Mouse (Mus musculus): ENCODE results near the gene Man1c1. TPM values are rescaled to one million over a fixed set of nuclear protein-coding genes. Genes with fewer than 3 reads are reported as not detected.

The Man1c1 gene
- polyA plus RNA-seq, 1 experiment from 2014 or later = 3.8 TPM

DNA sequence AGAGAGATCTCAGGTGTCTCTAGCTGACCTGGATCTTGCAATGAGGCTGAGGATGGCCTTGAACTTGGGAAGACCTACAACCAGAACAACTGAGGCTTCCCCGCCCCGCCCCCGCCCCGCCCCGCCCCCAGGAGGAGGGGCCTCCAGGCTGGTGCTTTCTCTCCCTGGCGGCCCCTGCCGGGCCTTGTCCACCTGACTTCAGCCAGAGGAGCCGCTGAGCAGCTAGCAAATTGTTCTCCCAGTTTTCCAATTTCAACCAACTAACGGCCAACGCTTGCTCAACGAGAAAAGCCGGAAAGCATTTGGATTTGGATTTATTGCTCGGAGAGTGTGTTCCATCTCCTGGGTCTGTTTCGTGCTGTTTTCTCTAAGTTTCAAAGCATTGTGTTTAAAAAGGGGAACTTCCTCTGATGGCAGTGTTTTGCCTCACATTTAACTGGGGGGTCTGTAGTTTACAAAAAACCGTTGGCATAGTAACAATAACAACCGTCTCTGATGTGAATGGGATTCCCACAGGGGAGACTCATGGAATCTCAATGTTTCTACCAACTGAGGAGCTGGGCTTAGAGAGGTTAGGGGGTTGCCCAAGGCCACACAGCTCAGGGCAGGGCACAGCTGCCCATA is 146.4 kb downstream of the Man1c1 start:
- Histone ChIP-seq H3K4me2 (no peak overlapping the region), H3K4me1 (peaks cover 11% of the 10 kb centered on the region), H3K4me3 (no peak overlapping the region), H3K36me3 (replicated peaks) (no peaks in the 10 kb centered on the region), H3K9ac (no peak overlapping the region), H3K27me3 (replicated peaks) (no peaks in the 10 kb centered on the region), H3K27ac (0 out of 2 replicates have a peak overlapping the region, but pooled peaks have one; percentile 8), H3K9me3 (no peaks in the 10 kb centered on the region)
- ATAC-seq (replicated peaks) = no peak
- WGBS = 11% methylated on average over 16 of the region's 16 CpGs

DNA sequence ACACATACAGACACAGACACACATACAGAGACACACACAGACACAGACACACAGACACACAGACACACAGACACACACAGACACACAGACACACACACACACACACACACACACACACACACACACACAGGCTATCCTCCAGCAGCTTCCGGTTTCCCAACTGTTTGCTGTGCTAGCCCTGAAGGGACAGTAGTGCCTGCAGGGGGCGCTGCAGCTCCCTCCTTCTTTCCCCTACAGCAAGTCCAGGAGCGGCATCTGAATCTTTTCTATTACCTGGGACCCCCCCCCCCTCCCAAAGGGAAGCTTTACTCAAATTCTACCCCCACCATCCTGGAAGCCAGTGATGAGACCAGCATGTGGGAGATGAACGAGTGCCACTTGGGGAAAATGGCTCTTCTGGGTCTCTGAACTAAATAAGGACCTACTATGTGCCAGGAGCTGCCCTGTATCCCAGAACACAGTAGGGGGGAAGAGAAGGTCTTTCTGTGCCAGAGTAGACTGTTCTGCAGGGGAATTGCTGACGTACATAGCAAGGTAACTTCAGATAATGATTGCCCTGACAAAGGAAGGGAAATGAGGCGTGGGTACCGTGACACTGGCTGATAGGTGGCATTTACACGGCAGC is 148.0 kb downstream of the Man1c1 start:
- Histone ChIP-seq H3K4me2 (no peak overlapping the region), H3K27ac (no peak overlapping the region), H3K4me3 (no peak overlapping the region), H3K9ac (no peak overlapping the region), H3K36me3 (replicated peaks) (no peaks in the 10 kb centered on the region), H3K9me3 (no peaks in the 10 kb centered on the region), H3K27me3 (replicated peaks) (no peaks in the 10 kb centered on the region), H3K4me1 (peaks cover 21% of the 10 kb centered on the region)
- WGBS = 53% methylated on average over 8 of the region's 8 CpGs
- no peak for ATAC-seq (replicated peaks)

DNA sequence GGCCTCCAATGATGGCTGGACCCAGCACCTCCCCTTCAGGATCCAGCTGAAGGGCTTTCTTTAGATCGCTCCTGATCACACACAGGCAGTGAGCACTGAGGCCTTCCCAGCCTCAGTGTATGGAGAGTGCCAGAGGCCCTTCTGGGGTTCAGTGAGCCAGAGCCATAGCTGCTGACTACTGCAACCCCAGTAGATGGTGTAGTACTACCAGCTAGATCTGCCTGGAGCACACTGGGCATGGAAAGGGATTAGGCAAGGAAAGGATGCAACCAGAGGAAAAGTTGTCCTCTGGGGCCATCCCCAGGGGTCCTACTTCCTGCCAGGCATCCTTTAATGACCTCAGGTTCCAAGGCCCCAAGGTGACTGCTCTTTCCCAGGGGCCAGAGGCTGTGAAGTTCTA is 150.5 kb downstream of the Man1c1 start:
- H3K9me3 ChIP-seq = no peaks in the 10 kb centered on the region
- no peak overlapping the region for H3K4me3 ChIP-seq
- H3K27me3 ChIP-seq (replicated peaks) = no peaks in the 10 kb centered on the region
- H3K9ac ChIP-seq = no peak overlapping the region
- peaks cover 8% of the 10 kb centered on the region; the same call in 1 of the 2 replicates for H3K36me3 ChIP-seq (replicated peaks)
- no peak overlapping the region for H3K27ac ChIP-seq
- ATAC-seq (replicated peaks) = no peak
- H3K4me1 ChIP-seq = peaks cover 32% of the 10 kb centered on the region
- H3K4me2 ChIP-seq = no peak overlapping the region
- WGBS = 80% methylated on average over 1 of the region's 1 CpGs

DNA sequence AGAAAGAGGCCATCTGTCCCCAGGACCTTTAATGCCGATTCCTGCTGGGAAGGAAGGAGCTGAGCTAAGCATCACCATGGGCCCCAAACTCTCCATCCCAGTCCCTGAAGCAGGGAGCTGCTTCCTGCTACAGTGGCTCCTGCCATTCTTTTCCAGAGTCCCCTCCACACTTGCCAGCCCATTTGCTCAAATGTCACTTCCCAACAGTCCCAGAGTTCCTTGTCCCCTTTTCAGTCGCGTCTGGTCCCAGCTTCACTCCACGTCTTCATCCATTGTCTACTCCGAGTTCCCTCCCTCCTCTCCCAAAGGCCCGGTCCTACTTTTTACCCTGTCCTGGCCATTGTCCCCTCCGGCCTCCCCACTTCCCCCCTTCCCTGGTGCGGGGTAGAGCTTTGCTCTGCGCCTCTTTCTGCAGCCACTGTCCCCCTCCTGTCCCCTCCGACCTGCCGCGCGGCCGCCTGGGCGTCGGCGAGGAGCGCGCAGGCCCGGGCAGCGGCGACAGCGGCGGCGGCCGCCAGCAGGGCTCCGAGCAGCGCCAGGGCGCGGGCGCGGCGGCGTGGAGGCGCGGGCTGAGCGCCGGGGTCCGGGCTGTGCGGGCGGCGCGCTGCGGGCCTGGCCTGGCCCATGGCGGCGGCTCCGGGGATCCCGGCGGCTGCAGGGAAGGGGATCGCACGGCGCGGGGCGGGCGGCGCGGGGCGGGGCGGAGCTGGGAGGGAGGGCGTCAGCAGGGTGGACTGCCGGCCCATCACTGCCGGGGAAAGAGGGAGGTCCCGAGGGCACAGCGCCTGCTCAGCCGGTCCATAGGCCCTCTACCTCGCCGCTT is 152.4 kb downstream of the Man1c1 start, which contains the start of gene Selenon:
TSS of gene Selenon (minus strand) at position 673 of the 823 bp plus-strand sequence.
- peak; percentile 81 for ATAC-seq (replicated peaks)
- Histone ChIP-seq H3K27me3 (replicated peaks) (no peaks in the 10 kb centered on the region), H3K27ac (peak within 1 kb of the TSS; percentile 87), H3K9me3 (no peaks in the 10 kb centered on the region), H3K36me3 (replicated peaks) (peaks cover 13% of the 10 kb centered on the region; the same call in 1 of the 2 replicates), H3K4me1 (peaks cover 39% of the 10 kb centered on the region), H3K4me3 (peak within 1 kb of the TSS; percentile 60), H3K4me2 (peak within 1 kb of the TSS; percentile 82), H3K9ac (peak within 1 kb of the TSS; percentile 84)
- under 1% methylated on average over 55 of the region's 67 CpGs for WGBS

DNA sequence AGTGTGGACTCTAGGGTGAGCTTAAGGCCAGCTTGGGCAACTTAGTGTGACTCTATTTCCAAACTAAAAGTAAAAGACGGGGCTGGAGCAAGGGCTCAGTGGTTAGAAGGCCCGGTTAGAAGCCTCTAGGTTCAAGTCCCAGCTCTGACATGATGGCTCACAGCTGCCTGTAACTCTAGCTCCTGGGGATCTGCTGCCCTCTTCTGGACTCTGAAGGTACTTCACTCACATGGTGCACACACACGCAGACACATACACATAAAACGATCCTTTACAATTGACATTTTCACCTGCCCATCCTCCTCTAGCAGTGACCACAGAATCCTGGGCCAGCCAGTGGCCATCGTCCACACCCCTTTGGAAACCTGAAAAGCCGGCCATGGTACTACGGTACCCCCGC is 154.2 kb downstream of the Man1c1 start:
- Histone ChIP-seq H3K9ac (no peak overlapping the region), H3K4me2 (no peak overlapping the region), H3K27ac (no peak overlapping the region), H3K4me1 (peaks cover 39% of the 10 kb centered on the region), H3K4me3 (no peak overlapping the region), H3K27me3 (replicated peaks) (no peaks in the 10 kb centered on the region), H3K9me3 (no peaks in the 10 kb centered on the region), H3K36me3 (replicated peaks) (peaks cover 13% of the 10 kb centered on the region; the same call in 1 of the 2 replicates)
- no peak for ATAC-seq (replicated peaks)
- 97% methylated on average over 8 of the region's 8 CpGs for WGBS

DNA sequence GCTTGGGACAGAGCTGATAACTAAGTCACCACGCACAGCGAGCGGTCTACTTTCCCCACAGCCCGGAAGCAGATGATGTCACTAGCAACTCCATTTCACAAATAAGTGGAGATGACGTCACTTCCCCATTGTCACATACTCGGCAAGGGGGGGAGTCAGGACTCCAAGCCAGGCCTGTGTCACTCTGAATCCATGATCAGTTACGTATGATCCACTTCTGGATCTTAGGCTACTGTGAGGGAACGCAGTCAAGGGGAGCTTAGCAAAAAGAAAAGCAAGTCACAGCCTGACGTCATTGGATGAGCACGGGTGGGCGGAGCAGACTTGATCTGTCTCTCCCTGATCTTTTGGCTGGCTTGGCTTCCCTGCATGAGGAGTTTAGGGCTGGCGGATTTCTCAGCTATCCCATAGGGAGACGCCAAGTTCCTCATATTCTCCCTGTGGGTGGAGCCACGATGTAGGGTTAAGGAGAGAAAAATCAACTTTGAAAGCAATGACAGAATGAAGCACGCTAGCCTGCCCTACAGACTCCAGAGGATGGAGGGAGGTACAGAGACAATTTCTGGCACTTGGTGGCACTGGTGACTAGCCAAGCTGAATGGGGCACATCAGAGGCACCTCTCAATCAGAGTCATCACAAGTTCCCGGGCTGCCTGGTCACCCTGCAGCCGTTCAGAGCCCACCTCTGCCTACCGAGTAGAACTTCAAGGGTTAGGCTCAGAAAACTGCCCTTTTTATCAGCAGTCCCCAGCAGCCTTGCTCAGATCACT is 155.7 kb downstream of the Man1c1 start:
- Histone ChIP-seq H3K4me2 (no peak overlapping the region), H3K4me1 (peaks cover 39% of the 10 kb centered on the region), H3K9me3 (no peaks in the 10 kb centered on the region), H3K4me3 (no peak overlapping the region), H3K27ac (no peak overlapping the region), H3K36me3 (replicated peaks) (peaks cover 20% of the 10 kb centered on the region; the same call in 1 of the 2 replicates), H3K9ac (no peak overlapping the region), H3K27me3 (replicated peaks) (no peaks in the 10 kb centered on the region)
- ATAC-seq (replicated peaks) = no peak
- 63% methylated on average over 18 of the region's 18 CpGs for WGBS

DNA sequence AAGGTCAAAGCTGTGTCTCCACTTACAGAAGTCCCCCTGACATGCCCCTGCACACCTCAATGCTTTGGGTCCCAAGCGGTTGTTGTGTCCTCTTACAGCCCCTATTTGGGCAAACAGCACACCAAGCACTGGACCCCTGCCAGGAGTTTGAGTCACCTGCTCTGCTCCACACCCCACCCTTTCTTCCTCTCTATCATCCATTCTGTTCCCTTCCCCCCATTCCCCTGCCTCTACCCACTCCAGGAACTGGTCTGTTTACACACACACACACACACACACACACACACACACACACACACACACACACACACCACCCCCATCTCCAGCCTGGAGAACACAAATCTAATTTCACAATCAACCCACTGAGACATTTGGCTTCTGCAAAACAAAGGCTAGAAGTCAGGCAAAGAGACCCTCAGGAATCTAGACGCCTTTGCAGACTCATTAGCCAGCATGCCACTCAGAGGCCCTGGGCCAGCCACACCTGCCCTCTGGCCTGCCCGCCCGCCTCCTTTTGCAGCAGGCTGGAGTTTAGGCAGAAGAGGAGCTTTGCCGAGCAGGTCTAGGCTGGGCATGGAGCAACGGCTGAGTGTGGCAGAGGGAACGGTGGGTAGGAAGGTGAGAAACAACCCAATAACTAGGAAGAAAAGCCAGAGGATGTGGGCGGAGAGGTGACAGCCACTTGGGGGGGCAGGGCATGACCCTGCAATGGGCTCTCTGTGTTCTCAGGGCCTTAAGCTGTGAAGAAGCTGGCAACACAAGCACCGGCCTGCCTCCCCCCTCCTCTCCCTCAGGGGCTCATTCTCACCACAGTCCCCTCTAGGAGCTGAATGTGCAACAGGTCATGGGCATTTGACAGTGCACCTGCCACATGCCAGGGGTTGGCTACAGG is 157.0 kb downstream of the Man1c1 start:
- Histone ChIP-seq H3K4me1 (peaks cover 34% of the 10 kb centered on the region), H3K4me3 (no peak overlapping the region), H3K27me3 (replicated peaks) (no peaks in the 10 kb centered on the region), H3K36me3 (replicated peaks) (peaks cover 25% of the 10 kb centered on the region; the same call in 1 of the 2 replicates), H3K9me3 (no peaks in the 10 kb centered on the region), H3K4me2 (no peak overlapping the region), H3K27ac (no peak overlapping the region), H3K9ac (no peak overlapping the region)
- ATAC-seq (replicated peaks) = no peak
- WGBS = 73% methylated on average over 9 of the region's 9 CpGs

DNA sequence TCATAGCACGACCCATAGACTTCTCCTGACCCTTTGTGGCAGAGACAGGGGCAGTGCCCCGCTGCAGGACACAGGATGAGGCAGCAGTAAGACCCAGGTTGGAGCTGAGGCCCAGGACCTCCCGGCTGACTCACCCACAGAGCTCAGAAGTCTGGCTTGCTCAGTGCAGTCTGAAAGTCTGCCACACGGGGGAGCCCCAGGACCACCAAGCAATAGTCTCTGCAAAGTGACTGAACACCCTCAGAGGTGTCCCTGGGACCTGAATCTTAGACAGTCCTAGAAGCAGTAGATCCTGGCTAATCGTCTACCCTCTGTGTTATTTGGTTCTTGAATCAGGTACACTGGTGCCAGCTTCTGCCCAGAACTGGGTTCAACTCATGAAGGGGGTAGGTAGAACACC is 160.8 kb downstream of the Man1c1 start:
- no peak overlapping the region for H3K4me3 ChIP-seq
- ATAC-seq (replicated peaks) = peak; percentile 58
- no peak overlapping the region for H3K27ac ChIP-seq
- 16% methylated on average over 5 of the region's 5 CpGs for WGBS
- peaks cover 13% of the 10 kb centered on the region for H3K4me1 ChIP-seq
- H3K9me3 ChIP-seq = no peaks in the 10 kb centered on the region
- H3K4me2 ChIP-seq = no peak overlapping the region
- H3K36me3 ChIP-seq (replicated peaks) = peaks cover 17% of the 10 kb centered on the region; the same call in 1 of the 2 replicates
- H3K27me3 ChIP-seq (replicated peaks) = no peaks in the 10 kb centered on the region
- no peak overlapping the region for H3K9ac ChIP-seq

DNA sequence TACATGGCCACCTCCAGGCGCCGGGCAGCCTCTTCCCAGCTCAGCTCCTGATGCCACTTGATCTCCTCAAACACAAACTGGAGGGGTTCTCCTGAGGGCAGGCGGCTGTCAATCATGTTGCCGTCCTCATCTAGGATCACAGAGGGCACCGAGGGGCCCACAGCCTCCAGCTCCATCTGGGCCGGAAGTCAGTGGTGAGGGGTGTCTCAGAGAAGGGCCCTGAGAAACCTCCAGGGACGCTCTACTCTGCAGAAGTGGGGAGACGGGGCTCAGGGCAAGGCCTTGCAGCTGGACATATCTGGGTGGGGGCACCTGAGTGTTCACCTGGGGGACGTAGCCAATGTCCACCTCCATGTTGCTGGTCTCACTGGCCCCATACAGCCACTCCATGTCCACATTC is 161.4 kb downstream of the Man1c1 start:
- Histone ChIP-seq H3K36me3 (replicated peaks) (peaks cover 14% of the 10 kb centered on the region; the same call in 1 of the 2 replicates), H3K4me3 (no peak overlapping the region), H3K27ac (no peak overlapping the region), H3K9me3 (no peaks in the 10 kb centered on the region), H3K27me3 (replicated peaks) (no peaks in the 10 kb centered on the region), H3K9ac (no peak overlapping the region), H3K4me1 (peaks cover 7% of the 10 kb centered on the region), H3K4me2 (no peak overlapping the region)
- 93% methylated on average over 9 of the region's 9 CpGs for WGBS
- no peak for ATAC-seq (replicated peaks)

DNA sequence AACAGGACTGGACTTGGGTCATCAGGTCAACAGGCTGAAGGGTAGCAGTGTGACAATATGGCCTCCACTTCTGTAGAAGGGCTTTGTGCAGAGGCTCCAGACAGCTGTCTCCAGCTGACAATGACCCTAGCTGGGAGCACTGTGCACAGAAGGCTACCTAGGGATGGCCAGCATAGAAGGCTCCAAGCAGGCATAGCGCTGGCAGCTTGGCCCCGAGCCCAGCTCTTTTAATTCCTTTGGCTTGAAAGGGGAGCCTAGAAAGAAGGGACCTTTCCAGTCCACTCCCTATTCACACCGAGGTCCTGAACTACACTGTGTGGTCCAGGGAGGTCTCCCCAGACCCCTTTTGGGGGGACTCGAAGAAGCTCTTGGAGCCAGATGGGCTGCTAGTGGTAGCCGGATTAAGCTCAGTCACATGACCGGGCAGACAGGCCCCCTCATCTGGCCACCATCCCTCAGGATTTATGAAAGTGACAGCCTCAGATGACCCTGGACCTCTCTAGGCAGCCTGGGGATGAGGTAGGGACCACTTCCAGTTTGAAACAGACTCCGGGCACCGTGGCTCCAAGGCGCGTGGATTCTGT is 165.0 kb downstream of the Man1c1 start:
- H3K36me3 ChIP-seq (replicated peaks) = peaks cover 7% of the 10 kb centered on the region; the same call in 1 of the 2 replicates

DNA sequence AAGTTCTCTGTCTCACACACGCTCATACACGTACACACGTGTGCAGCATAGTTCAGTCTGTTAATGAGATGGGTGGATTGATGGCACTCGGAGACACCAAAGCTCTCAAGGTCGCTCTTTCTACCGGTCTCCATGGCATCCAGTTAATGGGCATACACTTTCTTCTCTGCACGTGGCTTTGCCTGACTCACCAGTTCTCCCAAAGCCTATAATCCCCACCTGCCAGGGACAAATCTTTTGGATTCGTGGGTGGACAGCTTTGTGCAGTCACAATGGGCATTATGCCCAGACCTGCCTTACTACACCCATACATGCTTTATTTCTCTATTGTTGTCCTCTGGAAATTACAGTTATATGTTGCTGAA is 168.3 kb downstream of the Man1c1 start:
- peak overlapping the region; percentile 9; the same call in 1 of the 2 replicates for H3K9ac ChIP-seq
- H3K36me3 ChIP-seq (replicated peaks) = peaks cover 7% of the 10 kb centered on the region; the same call in 1 of the 2 replicates
- peak overlapping the region; percentile 92 for H3K4me3 ChIP-seq
- H3K27me3 ChIP-seq (replicated peaks) = no peaks in the 10 kb centered on the region
- peak; percentile 34 for ATAC-seq (replicated peaks)
- WGBS = 5% methylated on average over 8 of the region's 8 CpGs
- H3K9me3 ChIP-seq = no peaks in the 10 kb centered on the region
- H3K27ac ChIP-seq = peak overlapping the region; percentile 84; the same call in 1 of the 2 replicates
- H3K4me2 ChIP-seq = peak overlapping the region; percentile 87
- peaks cover 23% of the 10 kb centered on the region for H3K4me1 ChIP-seq

More for the DNA sequence above, 165.0 kb downstream of the Man1c1 start:
- Histone ChIP-seq H3K4me1 (peaks cover 11% of the 10 kb centered on the region), H3K4me2 (no peak overlapping the region), H3K27me3 (replicated peaks) (no peaks in the 10 kb centered on the region), H3K9ac (no peak overlapping the region), H3K4me3 (no peak overlapping the region), H3K27ac (0 out of 2 replicates have a peak overlapping the region, but pooled peaks have one; percentile 3), H3K9me3 (no peaks in the 10 kb centered on the region)
- ATAC-seq (replicated peaks) = no peak
- WGBS = 77% methylated on average over 10 of the region's 10 CpGs
